Mouse (Mus musculus) forebrain, postnatal 0 days (tissue): Measurements from ENCODE around the gene Trim11. TPM values are rescaled to one million over a fixed set of nuclear protein-coding genes. Genes with fewer than 3 reads are reported as not detected.

Experiments used
- ATAC-seq: fragments of 200-750 bp; cut with Nextera tagmentation; 2 replicates; pipeline ENCODE4 v1.8.0; 2017; ENCODE audit warnings: mild to moderate bottlenecking, moderate library complexity
- DNase-seq: peaks from one replicate; pipeline ENCODE4 v3.0.0-alpha.2; 2015
- H3K27ac ChIP-seq: fragments of 300-500 bp; sonication (generic); 2 replicates; pipeline ENCODE4 v1.5.1; 2014; ENCODE audit warnings: low read depth, mild to moderate bottlenecking, antibody characterized with exemption, low read length, moderate library complexity, mixed read lengths
- H3K27me3 ChIP-seq: fragments of 300-500 bp; sonication (generic); 2 replicates; pipeline ENCODE4 v1.6.1; 2014; ENCODE audit warnings: mild to moderate bottlenecking, low read length, mixed read lengths; ENCODE audit not compliant: insufficient read depth
- H3K36me3 ChIP-seq: fragments of 300-500 bp; sonication (generic); 2 replicates; pipeline ENCODE4 v1.6.1; 2014; ENCODE audit warnings: mild to moderate bottlenecking, moderate library complexity; ENCODE audit not compliant: insufficient read depth
- H3K4me1 ChIP-seq: fragments of 300-500 bp; sonication (generic); 2 replicates; pipeline ENCODE4 v1.6.1; 2014; ENCODE audit warnings: antibody characterized with exemption; ENCODE audit not compliant: insufficient read depth
- H3K4me2 ChIP-seq: fragments of 300-500 bp; sonication (generic); 2 replicates; pipeline ENCODE4 v1.6.1; 2014; ENCODE audit warnings: low read depth, mild to moderate bottlenecking, moderate library complexity
- H3K4me3 ChIP-seq: fragments of 300-500 bp; sonication (generic); 2 replicates; pipeline ENCODE4 v1.5.1; 2014; ENCODE audit warnings: low read depth, low read length, mixed read lengths
- H3K9ac ChIP-seq: fragments of 300-500 bp; sonication (generic); 2 replicates; pipeline ENCODE4 v1.6.1; 2014; ENCODE audit warnings: mild to moderate bottlenecking
- H3K9me3 ChIP-seq: fragments of 300-500 bp; sonication (generic); 2 replicates; pipeline ENCODE4 v1.6.1; 2016; ENCODE audit warnings: low read length
- CTCF ChIP-seq: sonication (generic); IDR thresholded peaks from 2 replicates; pipeline ENCODE4 v1.5.1; 2016; ENCODE audit warnings: antibody characterized with exemption, control low read depth, low read depth
- WGBS: fragments of 180-500 bp; shearing (Covaris S2); extraction: QIAGEN DNeasy Blood & Tissue Kit; methylation state at CpG from one replicate; pipeline ENCODE4 v1.1.7; 2014; 5-methylcytosine and 5-hydroxymethylcytosine counted together
- polyA plus RNA-seq: library from polyadenylated mRNA; unstranded; fragments of >200 nt; fragmentation: Nextera tagmentation; extraction: Ambion mirVana; gene quantifications from 2 replicates; pipeline ENCODE4 v1.2.1, GENCODE M21; 2015
- total RNA-seq: library from RNA; depleted of rRNA; stranded (reverse); fragments of >200 nt; gene quantifications from 2 replicates; pipeline ENCODE4 v1.2.3, GENCODE M21; 2014

The Trim11 gene
- total and polyA plus RNA-seq, 2 experiments from 2014 or later, result 16.0 to 31.9 TPM

DNA sequence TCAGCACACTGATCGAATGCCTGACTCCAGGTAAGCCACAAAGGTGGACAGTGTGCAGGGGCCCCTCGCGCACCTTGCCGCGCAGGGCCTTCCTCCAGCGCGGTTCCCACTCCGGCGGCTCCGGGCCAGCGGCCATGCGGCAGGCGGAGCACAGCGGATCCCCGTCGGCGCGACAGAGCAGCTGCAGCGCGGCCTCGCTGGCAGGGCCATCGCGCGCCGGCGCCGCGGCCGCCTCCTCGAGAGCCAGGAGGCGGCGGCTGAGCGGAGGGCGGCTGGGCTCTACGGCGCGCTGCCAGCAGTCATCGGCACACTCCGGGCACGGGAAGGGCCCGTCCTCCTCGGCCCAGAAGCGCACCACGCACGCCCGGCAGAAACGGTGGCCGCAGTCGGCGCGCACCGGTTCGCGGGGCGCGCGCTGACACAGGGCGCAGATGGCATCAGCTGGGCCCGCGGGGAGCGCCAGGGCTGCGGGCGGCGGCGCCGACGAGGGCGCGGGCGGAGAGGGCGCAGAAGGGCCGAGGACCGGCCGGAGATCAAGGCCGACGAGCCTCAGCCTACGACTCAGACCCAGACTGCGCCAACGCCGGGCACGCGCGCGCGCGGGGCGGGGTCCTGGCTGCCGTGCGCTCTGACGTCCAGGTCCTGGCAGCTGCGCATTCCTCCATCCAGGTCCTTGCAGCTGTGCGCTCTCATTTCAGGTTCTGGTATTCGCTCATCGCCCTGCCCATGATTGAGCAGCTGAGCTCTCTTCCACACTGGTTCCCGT, 39.4 kb upstream of the Trim11 start, which contains the start of gene Rnf187:
Gene Rnf187, minus strand, starts transcription at position 595 of the 766 bp plus-strand sequence.
- peaks cover 23% of the 10 kb centered on the region for H3K36me3 ChIP-seq
- H3K9ac ChIP-seq, result peak within 1 kb of the TSS; percentile 83
- H3K27me3 ChIP-seq, result no peaks in the 10 kb centered on the region
- DNase-seq (peak; percentile 95), ATAC-seq (peak; percentile 96)
- H3K27ac ChIP-seq, result peak within 1 kb of the TSS; percentile 93
- peak within 1 kb of the TSS; percentile 81 for H3K4me2 ChIP-seq
- peaks cover 14% of the 10 kb centered on the region for H3K4me1 ChIP-seq
- WGBS, result 2% methylated on average over 89 of the region's 95 CpGs
- TF ChIP-seq CTCF, result no peak; the same call in 1 of the 2 replicates
- H3K9me3 ChIP-seq, result no peaks in the 10 kb centered on the region
- H3K4me3 ChIP-seq, result peak within 1 kb of the TSS; percentile 80

DNA sequence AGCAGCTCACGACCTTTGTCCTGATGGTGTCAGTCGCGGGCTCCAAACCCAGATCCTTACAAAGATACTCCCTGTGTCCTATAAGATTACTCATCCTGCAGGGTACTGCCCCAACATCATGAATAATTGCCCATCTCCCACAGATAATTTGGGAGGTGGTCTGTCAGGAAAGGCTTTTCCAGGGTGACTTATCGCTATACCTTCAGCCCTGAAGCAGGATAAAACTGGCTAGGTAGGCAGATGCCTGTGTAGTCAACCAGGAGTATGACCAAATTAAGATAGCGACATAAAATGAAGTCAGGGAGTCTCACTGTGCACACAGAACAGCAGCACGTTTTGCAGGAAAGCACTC, 38.8 kb upstream of the Trim11 start:
- H3K27ac ChIP-seq, result peak overlapping the region; percentile 93
- peak overlapping the region; percentile 81 for H3K4me2 ChIP-seq
- DNase-seq (no peak), ATAC-seq (peak; percentile 16; the same call in 1 of the 2 replicates)
- H3K36me3 ChIP-seq, result peaks cover 18% of the 10 kb centered on the region
- no peaks in the 10 kb centered on the region for H3K27me3 ChIP-seq
- WGBS, result 13% methylated on average over 6 of the region's 6 CpGs
- H3K9me3 ChIP-seq, result no peaks in the 10 kb centered on the region
- peaks cover 14% of the 10 kb centered on the region for H3K4me1 ChIP-seq
- peak overlapping the region; percentile 83 for H3K9ac ChIP-seq
- peak overlapping the region; percentile 80 for H3K4me3 ChIP-seq
- no peak for TF ChIP-seq CTCF

GRCm38 (mm10) chr11:58944136-58944535, 33.8 kb upstream of the Trim11 start:
- WGBS, result 75% methylated on average over 5 of the region's 5 CpGs
- Histone ChIP-seq H3K4me2 (no peak overlapping the region), H3K27me3 (no peaks in the 10 kb centered on the region), H3K9me3 (no peaks in the 10 kb centered on the region), H3K27ac (no peak overlapping the region), H3K4me1 (peaks cover 5% of the 10 kb centered on the region; the same call in 1 of the 2 replicates), H3K9ac (no peak overlapping the region), H3K36me3 (no peaks in the 10 kb centered on the region), H3K4me3 (no peak overlapping the region)
- ATAC-seq (no peak), DNase-seq (no peak)
- no peak for TF ChIP-seq CTCF

GRCm38 (mm10) chr11:58947306-58947705, 30.6 kb upstream of the Trim11 start:
- Histone ChIP-seq H3K9me3 (no peaks in the 10 kb centered on the region), H3K4me3 (no peak overlapping the region), H3K36me3 (no peaks in the 10 kb centered on the region), H3K27ac (peak overlapping the region; percentile 98), H3K9ac (peak overlapping the region; percentile 65; the same call in 1 of the 2 replicates), H3K27me3 (no peaks in the 10 kb centered on the region), H3K4me1 (peaks cover 9% of the 10 kb centered on the region; the same call in 1 of the 2 replicates), H3K4me2 (peak overlapping the region; percentile 64)
- no peak for ATAC-seq
- WGBS, result 73% methylated on average over 3 of the region's 3 CpGs
- TF ChIP-seq CTCF, result no peak
- DNase-seq, result no peak

GRCm38 (mm10) chr11:58947798-58948528, 29.9 kb upstream of the Trim11 start:
- Histone ChIP-seq H3K27ac (peak overlapping the region; percentile 98), H3K9me3 (no peaks in the 10 kb centered on the region), H3K4me3 (peak overlapping the region; percentile 50), H3K36me3 (no peaks in the 10 kb centered on the region), H3K4me1 (peaks cover 9% of the 10 kb centered on the region; the same call in 1 of the 2 replicates), H3K4me2 (peak overlapping the region; percentile 64), H3K9ac (peak overlapping the region; percentile 65), H3K27me3 (no peaks in the 10 kb centered on the region)
- DNase-seq, result peak; percentile 88
- TF ChIP-seq CTCF, result no peak
- 4% methylated on average over 23 of the region's 23 CpGs for WGBS
- ATAC-seq, result peak; percentile 74

- DNase-seq (peak; percentile 94), ATAC-seq (peak; percentile 89)
- under 1% methylated on average over 48 of the region's 48 CpGs for WGBS
- peak within 1 kb of the TSS; percentile 64 for H3K4me2 ChIP-seq
- no peaks in the 10 kb centered on the region for H3K9me3 ChIP-seq
- H3K9ac ChIP-seq, result peak within 1 kb of the TSS; percentile 85
- TF ChIP-seq CTCF, result 0 out of 2 replicates have a peak, but pooled peaks have one; percentile 22
- H3K36me3 ChIP-seq, result no peaks in the 10 kb centered on the region
- peaks cover 9% of the 10 kb centered on the region; the same call in 1 of the 2 replicates for H3K4me1 ChIP-seq
- H3K27me3 ChIP-seq, result no peaks in the 10 kb centered on the region
- peak within 1 kb of the TSS; percentile 50 for H3K4me3 ChIP-seq
- H3K27ac ChIP-seq, result peak within 1 kb of the TSS; percentile 98
These were observed 29.1 kb upstream of the Trim11 start, which contains the start of gene Hist3h2ba for GRCm38 (mm10) chr11:58948542-58949479. TSS of gene Hist3h2ba (plus strand) at chr11:58948920.
